Mouse (Mus musculus): Measurements from ENCODE around the gene Pik3r1.

Gene Pik3r1

DNA sequence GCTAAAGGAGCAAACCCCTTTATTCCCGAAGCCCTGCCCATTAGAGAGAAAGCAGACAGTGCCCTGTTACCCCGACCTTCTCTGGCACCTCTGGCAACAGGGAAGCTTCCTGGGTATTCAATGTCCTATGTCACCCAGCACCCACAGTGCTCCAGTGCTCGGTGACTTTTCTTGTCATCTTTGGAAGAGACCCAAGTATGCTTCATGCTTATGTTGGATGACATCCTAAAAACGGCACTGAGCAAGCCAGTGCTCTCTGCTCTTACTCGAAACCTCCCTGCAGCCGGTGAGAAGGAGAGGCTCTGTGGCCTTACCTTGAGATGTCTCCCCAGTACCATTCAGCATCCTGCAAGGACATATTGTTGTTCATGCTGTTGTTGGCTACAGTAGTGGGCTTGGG lies 77.8 kb downstream of the Pik3r1 start:
- no peak for DNase-seq (ENCODE audit: low read depth in 2 of 2, low spot score in 2 of 2)

- no peak for DNase-seq (ENCODE audit: low read depth in 2 of 2, low spot score in 2 of 2)
Observed at GRCm38 (mm10) chr13:101686256-101686655, 81.8 kb downstream of the Pik3r1 start.

GRCm38 (mm10) chr13:101684706-101685105 lies 83.3 kb downstream of the Pik3r1 start:
- DNase-seq (ENCODE audit: low read depth in 2 of 2, low spot score in 2 of 2): no peak

GRCm38 (mm10) chr13:101682378-101682777 lies 85.6 kb downstream of the Pik3r1 start:
- no peak for DNase-seq (ENCODE audit: low read depth in 2 of 2, low spot score in 2 of 2)

GRCm38 (mm10) chr13:101680083-101680482 lies 87.9 kb downstream of the Pik3r1 start:
- DNase-seq (ENCODE audit: low read depth in 2 of 2, low spot score in 2 of 2): no peak

DNA sequence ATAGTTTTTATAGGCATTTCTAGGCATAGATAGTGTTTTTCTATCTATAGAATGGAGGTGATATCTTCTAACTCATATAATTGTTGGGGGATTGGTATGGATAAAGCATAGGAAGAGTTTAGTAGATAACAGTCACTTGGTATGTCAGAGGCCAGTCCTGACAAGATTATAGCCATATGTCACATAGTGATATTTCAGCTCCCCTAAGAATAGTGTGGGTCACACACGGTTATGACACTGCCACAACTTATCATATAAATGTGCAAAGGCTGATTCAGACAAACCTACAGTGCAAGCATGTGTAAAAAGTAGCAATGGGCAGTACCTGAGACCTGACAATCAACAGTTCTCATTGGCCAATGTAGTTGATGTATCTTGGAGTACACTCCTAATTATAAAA lies 89.0 kb downstream of the Pik3r1 start:
- no peak for DNase-seq (ENCODE audit: low read depth in 2 of 2, low spot score in 2 of 2)

DNA sequence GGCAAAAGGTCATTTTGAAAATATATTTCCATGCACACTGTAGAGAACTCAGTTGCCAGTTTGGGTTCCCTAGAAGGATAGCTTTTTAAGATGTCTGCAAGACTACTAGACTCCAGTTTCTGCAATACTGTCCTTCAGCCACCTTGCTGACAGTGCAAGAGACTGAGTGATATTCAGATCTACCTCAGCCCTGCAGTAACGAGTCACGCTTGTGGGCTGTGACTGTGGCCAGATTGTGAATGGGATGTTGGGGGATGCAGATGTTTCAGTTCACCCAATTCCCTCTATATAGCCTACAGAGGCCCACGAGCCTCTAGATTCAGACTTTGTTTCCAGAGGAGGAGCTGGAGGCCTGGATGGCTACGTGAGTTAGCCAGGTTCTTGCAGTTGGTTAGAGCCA lies 90.0 kb downstream of the Pik3r1 start:
- DNase-seq (ENCODE audit: low read depth in 2 of 2, low spot score in 2 of 2): no peak

DNA sequence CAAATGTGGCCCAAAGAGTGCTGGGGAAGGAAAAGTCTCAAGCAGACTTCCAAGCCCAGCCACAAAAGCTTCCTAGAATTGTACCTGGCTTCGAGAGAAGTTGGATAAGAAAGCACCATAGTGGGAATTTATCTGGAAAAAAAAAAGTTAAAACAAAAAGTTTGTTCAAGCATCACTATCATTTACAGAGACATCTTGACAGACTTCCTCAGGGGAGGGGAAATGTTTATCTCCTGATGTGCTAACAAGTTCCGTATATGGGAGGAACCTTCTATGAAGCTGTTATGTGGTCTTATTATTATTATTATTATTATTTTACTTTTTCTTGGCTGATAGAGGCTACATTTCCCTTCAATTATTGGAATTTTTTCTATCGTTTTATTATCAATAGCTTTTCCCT lies 94.1 kb downstream of the Pik3r1 start:
- DNase-seq (ENCODE audit: low read depth in 2 of 2, low spot score in 2 of 2): no peak

DNA sequence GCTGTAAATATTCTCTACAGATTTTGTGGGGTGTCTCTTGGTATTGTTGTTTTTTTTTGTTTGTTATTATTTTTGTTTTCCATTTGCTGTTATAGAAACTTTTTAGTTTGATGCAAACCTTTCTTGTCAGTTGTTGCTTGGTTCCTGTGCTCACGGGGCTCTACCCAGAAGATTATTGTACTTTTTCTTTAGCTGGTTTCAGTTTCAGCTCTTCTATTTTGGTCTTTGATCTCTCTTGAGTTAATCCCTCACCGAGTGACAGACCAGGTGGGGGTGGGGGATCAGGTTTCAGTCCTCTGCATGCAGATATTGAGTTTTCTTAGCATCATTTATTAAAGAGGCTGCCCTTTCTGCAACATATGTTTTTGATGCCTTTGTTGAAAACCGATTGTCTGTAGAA lies 99.2 kb downstream of the Pik3r1 start:
- peak in 1 of 2 experiments; percentile 14 for DNase-seq (ENCODE audit: low read depth in 2 of 2, low spot score in 2 of 2)

DNA sequence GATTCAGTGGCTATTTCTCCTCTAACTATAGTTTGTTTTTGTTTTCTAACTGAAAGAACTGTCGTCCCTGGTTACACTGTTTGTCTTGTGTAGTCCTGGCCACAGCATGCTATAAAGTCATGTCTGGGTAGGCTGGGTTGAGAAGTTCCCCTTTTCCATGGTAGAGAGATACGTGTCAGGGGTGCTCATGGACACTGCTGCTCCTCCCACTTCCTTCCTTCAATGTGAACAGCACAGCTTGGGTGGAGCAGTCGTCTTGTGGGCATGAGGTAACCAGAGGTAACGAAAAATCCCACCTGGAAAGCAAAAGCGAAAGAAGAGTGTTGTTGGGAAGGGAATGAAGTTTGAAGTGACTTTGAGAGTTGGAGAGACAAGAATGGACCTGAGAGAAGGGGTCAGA lies 104.0 kb downstream of the Pik3r1 start:
- DNase-seq (ENCODE audit: low read depth in 2 of 2, low spot score in 2 of 2): peak; percentile 12 to 14

GRCm38 (mm10) chr13:101662900-101663299 lies 105.1 kb downstream of the Pik3r1 start:
- DNase-seq (ENCODE audit: low read depth in 2 of 2, low spot score in 2 of 2): no peak

DNA sequence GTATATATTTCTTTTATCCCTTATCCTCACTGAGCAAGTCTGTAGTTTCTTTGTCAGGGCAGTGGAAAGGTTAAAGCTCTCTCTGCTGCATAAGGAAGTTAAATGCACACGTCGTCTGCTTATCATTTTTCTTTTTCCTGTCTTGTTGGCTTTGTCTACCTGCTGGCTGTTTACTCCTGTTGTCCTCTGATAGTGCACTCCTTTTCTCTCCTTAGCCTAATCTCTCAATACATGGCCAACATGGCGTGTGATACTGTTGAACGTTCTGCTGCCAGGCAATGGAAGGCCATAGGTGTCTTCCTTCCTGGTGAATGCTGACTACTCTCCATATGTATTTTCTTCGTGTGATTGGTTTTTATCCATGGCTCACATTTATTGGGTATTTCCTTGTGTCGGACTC lies 106.5 kb downstream of the Pik3r1 start:
- DNase-seq (ENCODE audit: low read depth in 2 of 2, low spot score in 2 of 2): no peak

DNA sequence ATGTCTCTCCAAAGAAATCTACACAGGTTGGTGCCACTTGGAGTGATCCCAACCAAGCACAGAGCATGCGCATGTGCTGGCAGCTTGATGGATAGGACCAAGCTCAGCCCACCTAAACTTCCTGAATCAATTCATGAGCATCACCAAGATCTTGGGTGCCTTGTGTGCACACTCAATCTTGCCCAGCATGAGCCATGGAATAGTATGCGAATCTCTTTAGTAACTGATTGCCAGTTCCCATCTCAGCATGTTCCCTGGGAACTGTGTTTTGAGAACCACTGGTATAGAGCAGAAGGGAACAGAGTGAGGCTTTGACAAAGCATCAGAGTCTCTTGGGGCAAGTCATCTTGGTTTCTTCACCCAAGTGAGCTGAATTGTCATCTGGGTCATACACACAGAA lies 107.8 kb downstream of the Pik3r1 start:
- DNase-seq (ENCODE audit: low read depth in 2 of 2, low spot score in 2 of 2): no peak

GRCm38 (mm10) chr13:101652131-101652530 lies 115.9 kb downstream of the Pik3r1 start:
- DNase-seq (ENCODE audit: low read depth in 2 of 2, low spot score in 2 of 2): no peak

DNA sequence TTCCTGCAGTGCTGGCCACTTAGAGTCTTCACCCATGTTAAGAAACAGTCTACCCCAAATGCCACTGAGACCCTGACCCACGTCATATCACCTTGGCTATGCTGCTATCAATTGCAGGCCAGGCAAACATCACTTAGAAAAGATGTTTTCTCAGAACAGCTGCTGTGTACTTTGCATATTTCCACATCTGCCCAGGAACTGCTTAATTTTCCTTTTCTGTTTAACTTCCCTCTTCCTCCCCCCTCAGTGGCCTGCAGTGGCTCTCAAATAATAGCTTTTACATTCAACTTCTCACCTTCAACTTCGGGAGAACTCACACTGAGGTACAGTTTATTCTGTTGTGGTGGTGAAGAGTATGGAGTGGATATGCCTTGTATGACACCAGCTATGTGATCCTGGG lies 126.4 kb downstream of the Pik3r1 start:
- no peak for DNase-seq (ENCODE audit: low read depth in 2 of 2, low spot score in 2 of 2)

GRCm38 (mm10) chr13:101635837-101636236 lies 132.2 kb downstream of the Pik3r1 start:
- no peak for DNase-seq (ENCODE audit: low read depth in 2 of 2, low spot score in 2 of 2)

GRCm38 (mm10) chr13:101634420-101634819 lies 133.6 kb downstream of the Pik3r1 start:
- no peak for DNase-seq (ENCODE audit: low read depth in 2 of 2, low spot score in 2 of 2)

- DNase-seq (ENCODE audit: low read depth in 2 of 2, low spot score in 2 of 2): no peak
Observed at GRCm38 (mm10) chr13:101633620-101634019, 134.4 kb downstream of the Pik3r1 start.

DNA sequence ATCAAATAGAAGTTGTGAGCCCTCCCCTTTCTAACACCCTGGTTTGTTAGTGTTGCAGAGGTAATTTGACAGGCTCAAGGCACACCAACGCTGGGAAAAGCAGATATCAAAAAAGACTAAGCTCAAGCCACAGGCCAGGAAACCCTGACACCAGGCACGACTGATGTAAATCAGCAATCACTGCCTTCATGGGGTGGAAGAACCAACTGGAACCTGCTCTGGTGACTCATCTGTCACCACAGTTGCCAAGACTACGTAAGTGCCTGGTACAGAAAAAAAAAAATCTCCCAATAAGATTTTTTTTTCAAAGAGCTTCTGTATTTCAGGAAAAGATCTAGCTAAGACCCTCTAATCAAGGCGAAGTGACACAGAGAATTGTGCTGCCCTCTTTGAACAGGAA lies 135.2 kb downstream of the Pik3r1 start:
- no peak for DNase-seq (ENCODE audit: low read depth in 2 of 2, low spot score in 2 of 2)

DNA sequence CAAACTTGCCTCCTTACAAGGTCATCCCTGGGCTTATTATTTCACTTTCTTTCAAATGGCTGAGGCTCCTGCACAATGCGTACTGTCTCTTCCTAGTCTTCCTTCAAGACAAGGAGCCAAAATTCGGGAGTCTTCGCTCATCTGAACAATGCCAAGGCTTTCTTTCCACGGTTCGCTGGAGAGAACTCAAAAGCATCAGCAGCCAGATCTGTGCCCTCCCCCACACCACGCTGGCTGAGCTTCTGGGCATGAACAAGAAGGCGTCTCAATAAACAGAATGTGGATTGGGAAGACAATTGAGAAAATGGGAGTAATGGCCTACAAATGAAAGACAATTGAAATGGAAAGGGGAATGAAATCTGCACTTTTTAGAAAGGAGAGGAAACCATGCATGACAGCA lies 136.5 kb downstream of the Pik3r1 start:
- DNase-seq (ENCODE audit: low read depth in 2 of 2, low spot score in 2 of 2): no peak
